Mouse (Mus musculus) ES-E14 (cell line): ENCODE results near the gene Myo3b.

Source experiments
- CHD2 ChIP-seq: IDR thresholded peaks from 2 replicates; pipeline ENCODE4 v1.6.1; 2014; ENCODE audit warnings: mild to moderate bottlenecking, low read depth, low read length, inconsistent platforms
- ZC3H11A ChIP-seq: IDR thresholded peaks from 2 replicates; pipeline ENCODE4 v1.6.1; 2012; ENCODE audit warnings: low read depth, mild to moderate bottlenecking, inconsistent platforms, low read length, borderline replicate concordance
- ZNF384 ChIP-seq: IDR thresholded peaks from 2 replicates; pipeline ENCODE4 v1.6.1; 2012; ENCODE audit warnings: low read depth, low read length, inconsistent platforms

DNA sequence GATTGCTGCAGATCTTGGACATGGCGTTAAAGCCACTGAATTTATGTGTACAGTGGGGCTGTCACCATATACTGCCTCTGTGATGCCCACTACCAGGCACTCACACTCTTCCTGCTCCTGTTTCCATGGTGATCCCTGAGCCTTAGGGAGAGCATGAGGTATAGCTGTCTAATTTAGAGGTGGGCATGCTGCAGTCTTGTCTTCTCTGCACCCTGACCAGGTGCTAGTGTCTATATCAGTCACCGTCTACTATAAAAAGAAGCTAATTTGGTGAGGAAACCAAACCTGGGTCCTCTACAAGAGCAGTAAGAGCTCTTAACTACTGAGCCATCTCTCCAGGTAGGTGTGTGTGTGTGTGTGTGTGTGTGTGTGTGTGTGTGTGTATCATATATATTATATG, 32.4 kb upstream of the Myo3b start:
- TF ChIP-seq ZNF384 (no peak), ZC3H11A (no peak), CHD2 (no peak)
